In the genomic region with DNA sequence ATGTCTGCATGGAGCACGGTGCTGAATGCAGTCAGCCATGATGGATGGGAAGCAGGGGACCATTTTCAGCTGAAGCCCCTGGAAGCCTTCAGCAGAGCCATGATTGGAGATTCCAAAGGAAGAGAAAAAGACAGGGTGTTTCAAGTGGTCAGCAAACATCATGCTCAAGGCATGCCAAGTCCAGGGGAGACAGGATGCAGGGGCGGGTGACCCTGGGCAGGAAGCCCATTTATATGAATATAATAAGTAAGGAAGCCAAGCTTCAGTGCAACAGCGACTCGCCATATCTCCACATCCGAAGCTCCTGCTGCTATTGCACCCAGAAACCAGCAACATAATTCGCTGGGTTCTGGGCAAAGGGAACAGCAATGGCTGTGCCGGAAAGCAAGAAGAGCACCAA, we compare ENCODE assay signal across 12 mouse cellular contexts. TPM values are rescaled to one million over a fixed set of nuclear protein-coding genes. Genes with fewer than 3 reads are reported as not detected.
DNase-seq lines count a peak whose midpoint lies in the region; TF ChIP-seq lines count a peak whose summit lies in the region.
"Had no signal": no experiment of that assay in that cellular context is flagged by ENCODE, and none has a peak within 500 bp of the region (broad histone marks: within the 10 kb centered on the region; RNA-seq: fewer than 3 reads in every experiment).

No protein-coding gene starts in this region.

- TF ChIP-seq POLR2A in lung, adult 2 months (IDR thresholded peaks at IDR 0.05; ENCODE audit: borderline replicate concordance, extremely low read depth, low read depth, low read length), result no peak

- 39% methylated on average over 7 of the region's 7 CpGs for WGBS in lung, adult 2 months

- TF ChIP-seq CTCF in lung, adult 2 months (IDR thresholded peaks at IDR 0.05; ENCODE audit: insufficient read depth, low read length), result no peak

- no peak overlapping the region for H3K4me3 ChIP-seq in lung, adult 2 months (replicated peaks; ENCODE audit: extremely low read depth, low read depth, low read length)
- H3K4me3 ChIP-seq: liver, embryonic 15.5 days; midbrain, embryonic 15.5 days had no signal

- peaks cover 3% of the 10 kb centered on the region; the same call in 1 of the 2 replicates for H3K4me1 ChIP-seq in lung, adult 2 months (ENCODE audit: control insufficient read depth, insufficient read depth, low read length)
- H3K4me1 ChIP-seq: liver, embryonic 15.5 days; midbrain, embryonic 15.5 days had no signal

- peak; percentile 31 for DNase-seq in gastrocnemius, postnatal 14 days
- no peak for DNase-seq in gastrocnemius, postnatal 36 days
- peak; percentile 64 for DNase-seq in adrenal gland, adult 2 months
- DNase-seq in heart, postnatal 10 days, result peak; percentile 65 to 66
- DNase-seq in lung, adult 2 months, result peak; percentile 26
- DNase-seq in gastrocnemius, adult 18-20 months (ENCODE audit: low spot score), result no peak
- no peak for DNase-seq in yolk sac, embryonic 10.5 days (ENCODE audit: low spot score)
- no peak for DNase-seq in layer of hippocampus, adult 8-10 months (ENCODE audit: low spot score in 2 of 2)

- intact Hi-C loops in gastrocnemius, postnatal 14 days (cut with DNase I; ENCODE audit: low total_unique reads), result loop anchor here (5.0 kb wide), 1 partner anchor 38 kb away; no protein-coding TSS in a partner anchor
- intact Hi-C loops in gastrocnemius, postnatal 36 days (cut with DNase I), result no loop called here
- intact Hi-C loops in heart, postnatal 10 days (cut with DNase I), result loop anchor here (5.0 kb wide), 1 partner anchor 42 kb away; no protein-coding TSS in a partner anchor

RNA-seq across cellular contexts. Expression of a gene that starts 41.1 kb away (rescaled TPM):
- 1 to 10 TPM in 1 of 2 experiments, under 1 TPM in 1; 0.75 to 1.1 TPM for total RNA-seq in gastrocnemius, postnatal 14 days (2021)
- total RNA-seq in gastrocnemius, postnatal 36 days (2021), result 1 to 10 TPM; 1.1 to 1.9 TPM
- 1 to 10 TPM; 1.8 to 4.5 TPM for total RNA-seq in adrenal gland, adult 2 months (2021)
- polyA plus RNA-seq in adrenal gland, adult 2 months (2012; rRNA removed), result 4.0 and 6.6 TPM in 2 replicates
- 1 to 10 TPM; 1.3 to 2.1 TPM for total RNA-seq in heart, postnatal 10 days (2021)
- 26.9 and 30.0 TPM in 2 replicates for polyA plus RNA-seq in lung, adult 2 months (2012; rRNA removed)
- total RNA-seq in gastrocnemius, adult 18-20 months (2021), result 1 to 10 TPM; 2.0 to 2.3 TPM
- total RNA-seq in layer of hippocampus, adult 8-10 months (2022), result 10 to 100 TPM; 30.5 to 46.8 (median 35.3) TPM
- polyA plus RNA-seq: liver, embryonic 15.5 days had no signal

RNA-seq across cellular contexts. Expression of a gene that starts 52.6 kb away (rescaled TPM):
- 1 to 10 TPM; 3.9 to 5.6 TPM for total RNA-seq in gastrocnemius, postnatal 14 days (2021)
- under 1 TPM; 0.62 to 0.71 TPM for total RNA-seq in gastrocnemius, postnatal 36 days (2021)
- 1 to 10 TPM; 1.7 to 2.8 TPM for total RNA-seq in adrenal gland, adult 2 months (2021)
- polyA plus RNA-seq in adrenal gland, adult 2 months (2012; rRNA removed), result 2.7 and 3.0 TPM in 2 replicates
- total RNA-seq in heart, postnatal 10 days (2021), result 10 to 100 TPM; 14.3 to 17.7 TPM
- 1.2 and 1.8 TPM in 2 replicates for polyA plus RNA-seq in lung, adult 2 months (2012; rRNA removed)
- not detected for total RNA-seq in gastrocnemius, adult 18-20 months (2021)
- under 1 TPM in 2 of 4 experiments, not detected in 2; 0.58 to 0.77 TPM for total RNA-seq in layer of hippocampus, adult 8-10 months (2022)

RNA-seq across cellular contexts. Expression of a gene that starts 57.1 kb away (rescaled TPM):
- under 1 TPM in 1 of 2 experiments, not detected in 1; 0.13 TPM for total RNA-seq in gastrocnemius, postnatal 14 days (2021)
- total RNA-seq in gastrocnemius, postnatal 36 days (2021), result not detected
- not detected for total RNA-seq in adrenal gland, adult 2 months (2021)
- 0.06 and 0.07 TPM in 2 replicates for polyA plus RNA-seq in adrenal gland, adult 2 months (2012; rRNA removed)
- total RNA-seq in heart, postnatal 10 days (2021), result under 1 TPM; 0.15 to 0.17 TPM
- polyA plus RNA-seq in lung, adult 2 months (2012; rRNA removed), result 0.08 and 0.11 TPM in 2 replicates
- total RNA-seq in gastrocnemius, adult 18-20 months (2021), result not detected
- not detected for total RNA-seq in layer of hippocampus, adult 8-10 months (2022)
- total RNA-seq: left cerebral cortex, postnatal 36 days had no signal
- polyA plus RNA-seq: hindbrain, embryonic 11.5 days had no signal

Comparison
In these comparisons a context has a peak if more than half of its experiments do, and no peak if none do; other contexts are left out.
1. DNase-seq: peak in gastrocnemius, postnatal 14 days (single experiment), adrenal gland, adult 2 months (single experiment), heart, postnatal 10 days (2 of 2) and lung, adult 2 months (single experiment); none in gastrocnemius, postnatal 36 days (0 of 2), gastrocnemius, adult 18-20 months (single experiment), yolk sac, embryonic 10.5 days (single experiment) and layer of hippocampus, adult 8-10 months (0 of 2).
2. RNA of a gene that starts 41.1 kb away (total RNA-seq): 30.5 to 46.8 TPM in layer of hippocampus, adult 8-10 months; 1.8 to 4.5 TPM in adrenal gland, adult 2 months, 2.0 to 2.3 TPM in gastrocnemius, adult 18-20 months, 1.3 to 2.1 TPM in heart, postnatal 10 days, 1.1 to 1.9 TPM in gastrocnemius, postnatal 36 days and 0.75 to 1.1 TPM in gastrocnemius, postnatal 14 days; every median in the first group is over 4 times any median in the second.